Mouse (Mus musculus): Measurements from ENCODE around the gene Gse1.

DNA sequence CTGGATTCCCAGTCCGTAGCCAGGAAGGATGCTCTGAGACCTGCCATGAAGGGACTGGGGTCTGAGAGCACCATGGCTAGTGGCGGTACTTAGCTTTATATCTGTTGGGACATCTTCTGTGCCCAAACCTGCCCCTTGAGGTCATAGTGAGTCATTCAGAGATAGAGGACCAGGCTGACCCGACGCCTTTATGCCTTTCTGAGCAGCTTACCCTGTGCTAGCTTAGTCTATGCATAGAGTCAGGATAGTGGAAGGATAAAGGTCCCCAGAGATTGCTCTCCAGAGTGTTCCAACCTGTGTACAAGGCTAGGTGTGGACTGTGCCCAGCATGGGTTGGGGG lies 264.6 kb downstream of the Gse1 start:
- TF ChIP-seq CTCF (IDR thresholded peaks at IDR 0.05; ENCODE audit: control insufficient read depth, insufficient read depth, low read length) (no peak), POLR2A (IDR thresholded peaks at IDR 0.05; ENCODE audit: borderline replicate concordance, control insufficient read depth, low read depth, low read length) (no peak)
